Mouse (Mus musculus): ENCODE data around the gene Crybg2. TPM values are rescaled to one million over a fixed set of nuclear protein-coding genes. Genes with fewer than 3 reads are reported as not detected.
A peak's percentile ranks its signal among the peaks of the same experiment; 100 is the strongest.

Crybg2 gene
- total and polyA plus RNA-seq, 2 experiments from 2014 or later, result 2.8 to 5.9 TPM

DNA sequence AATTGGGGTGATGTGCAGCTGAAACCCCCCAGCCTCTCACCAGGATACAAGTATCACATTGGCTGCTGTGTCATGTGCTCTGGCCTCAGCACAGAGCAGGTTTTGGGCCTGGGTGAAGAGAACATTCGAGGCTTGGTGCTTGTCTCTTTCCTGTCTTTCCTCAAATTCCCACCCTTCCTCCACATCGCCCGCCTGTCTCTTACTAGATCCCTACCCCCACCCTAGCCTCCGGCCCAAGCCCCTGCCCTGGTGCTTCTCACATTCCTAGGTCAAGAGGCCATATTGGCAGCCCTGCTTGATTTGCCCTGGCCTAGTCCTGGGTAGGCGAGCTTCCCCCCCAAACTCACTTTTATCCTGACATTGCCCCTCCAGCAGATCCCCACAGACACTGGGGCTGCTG, 58.4 kb downstream of the Crybg2 start:
- no peaks in the 10 kb centered on the region for H3K27me3 ChIP-seq (ENCODE audit: insufficient read depth, low read length)
- H3K9me3 ChIP-seq (ENCODE audit: low read length), result no peaks in the 10 kb centered on the region
- H3K9ac ChIP-seq (replicated peaks; ENCODE audit: low read length), result no peak overlapping the region
- no peak overlapping the region for H3K27ac ChIP-seq
- DNase-seq (ENCODE audit: low spot score), result no peak
- 81% methylated on average over 5 of the region's 5 CpGs for WGBS
- no peak overlapping the region for H3K4me3 ChIP-seq (ENCODE audit: low read length)
- no peaks in the 10 kb centered on the region for H3K36me3 ChIP-seq (ENCODE audit: insufficient read depth, low read length)
- no peak for TF ChIP-seq CTCF (IDR thresholded peaks at IDR 0.05; ENCODE audit: low read depth)
- no peak overlapping the region for H3K4me2 ChIP-seq (ENCODE audit: low read depth, low read length)
- H3K4me1 ChIP-seq (ENCODE audit: insufficient read depth, low read length), result no peaks in the 10 kb centered on the region
- ATAC-seq, result no peak

DNA sequence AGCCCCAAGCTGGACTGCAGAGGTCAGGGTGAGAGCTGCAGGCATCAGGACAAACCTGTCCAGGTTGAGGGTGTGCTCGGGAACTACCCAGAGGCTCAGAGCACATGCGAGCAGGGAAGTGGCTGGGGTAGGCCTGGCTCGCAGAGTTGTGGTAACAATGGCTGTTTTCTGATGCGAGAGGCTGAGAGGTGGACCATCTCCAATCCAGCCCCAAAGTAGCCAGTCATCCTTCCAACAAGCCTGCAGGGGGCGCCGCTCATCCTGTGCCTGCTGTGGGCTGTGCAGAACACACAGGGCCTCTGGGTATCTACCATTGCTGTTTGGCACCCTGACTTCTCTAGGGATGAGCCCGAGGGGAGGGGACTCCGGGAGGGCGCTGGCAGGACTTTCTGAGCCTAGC, 59.0 kb downstream of the Crybg2 start:
- Histone ChIP-seq H3K36me3 (ENCODE audit: insufficient read depth, low read length) (no peaks in the 10 kb centered on the region), H3K9me3 (ENCODE audit: low read length) (no peaks in the 10 kb centered on the region), H3K4me3 (ENCODE audit: low read length) (no peak overlapping the region), H3K27ac (no peak overlapping the region), H3K27me3 (ENCODE audit: insufficient read depth, low read length) (no peaks in the 10 kb centered on the region), H3K9ac (replicated peaks; ENCODE audit: low read length) (no peak overlapping the region), H3K4me2 (ENCODE audit: low read depth, low read length) (no peak overlapping the region), H3K4me1 (ENCODE audit: insufficient read depth, low read length) (0 out of 2 replicates have a peak, but pooled peaks cover 3% of the 10 kb centered on the region)
- peak; percentile 49 for TF ChIP-seq CTCF (IDR thresholded peaks at IDR 0.05; ENCODE audit: low read depth)
- ATAC-seq, result no peak
- WGBS, result 58% methylated on average over 9 of the region's 9 CpGs
- DNase-seq (ENCODE audit: low spot score), result no peak

DNA sequence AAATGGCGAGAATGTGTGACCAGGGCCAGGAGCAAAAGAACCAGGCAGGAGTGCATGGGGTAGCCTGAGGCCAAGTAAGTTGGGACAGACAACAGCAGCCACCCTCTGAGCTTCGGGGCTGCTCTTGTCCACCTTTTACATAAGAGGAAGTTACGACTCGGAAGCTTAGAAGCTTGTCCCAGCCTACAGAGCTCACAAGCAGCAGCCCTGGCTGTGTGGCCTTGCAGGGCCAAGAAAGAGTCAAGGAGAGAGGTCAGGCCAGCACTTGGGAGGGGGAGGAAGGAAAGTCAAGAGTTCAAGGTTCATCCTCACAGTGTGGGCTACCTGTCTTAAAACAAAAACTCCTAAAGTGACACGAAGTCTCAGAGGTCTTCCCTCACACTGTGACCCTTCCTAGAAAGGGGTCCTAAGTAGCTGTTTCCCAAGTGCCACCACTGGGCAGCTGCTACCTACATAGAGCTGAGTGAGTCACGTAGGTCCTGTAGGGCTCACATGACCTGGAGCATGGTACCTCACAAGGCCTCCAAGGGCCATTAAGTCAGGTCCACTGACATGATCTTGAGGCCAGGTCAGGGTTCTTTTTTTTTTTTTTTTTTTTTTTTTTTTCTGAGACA, 59.7 kb downstream of the Crybg2 start:
- Histone ChIP-seq H3K36me3 (ENCODE audit: insufficient read depth, low read length) (no peaks in the 10 kb centered on the region), H3K4me1 (ENCODE audit: insufficient read depth, low read length) (0 out of 2 replicates have a peak, but pooled peaks cover 3% of the 10 kb centered on the region), H3K9me3 (ENCODE audit: low read length) (no peaks in the 10 kb centered on the region), H3K27me3 (ENCODE audit: insufficient read depth, low read length) (no peaks in the 10 kb centered on the region), H3K9ac (replicated peaks; ENCODE audit: low read length) (no peak overlapping the region), H3K27ac (no peak overlapping the region), H3K4me3 (ENCODE audit: low read length) (no peak overlapping the region), H3K4me2 (ENCODE audit: low read depth, low read length) (no peak overlapping the region)
- ATAC-seq (no peak), DNase-seq (ENCODE audit: low spot score) (no peak)
- 79% methylated on average over 6 of the region's 6 CpGs for WGBS
- no peak for TF ChIP-seq CTCF (IDR thresholded peaks at IDR 0.05; ENCODE audit: low read depth)

DNA sequence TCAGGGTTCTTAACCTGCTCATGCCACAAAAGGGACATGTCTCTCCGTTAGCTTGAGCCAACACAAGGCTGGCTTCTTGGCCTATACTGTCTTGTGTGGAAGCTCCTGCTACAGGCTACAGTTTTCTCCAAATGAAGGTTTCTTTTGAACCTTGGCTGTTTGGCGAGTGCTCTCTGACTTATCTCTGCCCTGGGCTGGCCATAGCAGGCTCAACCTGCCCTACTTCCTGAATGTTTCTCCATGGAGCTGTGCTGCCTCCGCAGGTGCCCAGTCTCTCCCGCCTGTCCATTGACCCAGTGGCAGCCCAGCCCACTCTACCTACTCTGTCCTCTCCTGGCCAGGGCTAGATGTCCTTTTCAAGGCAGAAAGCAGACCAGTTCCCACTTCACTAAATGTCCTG, 60.3 kb downstream of the Crybg2 start:
- H3K4me3 ChIP-seq (ENCODE audit: low read length), result no peak overlapping the region
- no peak for ATAC-seq
- H3K27me3 ChIP-seq (ENCODE audit: insufficient read depth, low read length), result no peaks in the 10 kb centered on the region
- WGBS, result 86% methylated on average over 4 of the region's 4 CpGs
- H3K36me3 ChIP-seq (ENCODE audit: insufficient read depth, low read length), result no peaks in the 10 kb centered on the region
- TF ChIP-seq CTCF (IDR thresholded peaks at IDR 0.05; ENCODE audit: low read depth), result no peak
- no peaks in the 10 kb centered on the region for H3K9me3 ChIP-seq (ENCODE audit: low read length)
- H3K4me2 ChIP-seq (ENCODE audit: low read depth, low read length), result no peak overlapping the region
- no peak overlapping the region for H3K27ac ChIP-seq
- H3K4me1 ChIP-seq (ENCODE audit: insufficient read depth, low read length), result 0 out of 2 replicates have a peak, but pooled peaks cover 3% of the 10 kb centered on the region
- no peak for DNase-seq (ENCODE audit: low spot score)
- H3K9ac ChIP-seq (replicated peaks; ENCODE audit: low read length), result no peak overlapping the region

DNA sequence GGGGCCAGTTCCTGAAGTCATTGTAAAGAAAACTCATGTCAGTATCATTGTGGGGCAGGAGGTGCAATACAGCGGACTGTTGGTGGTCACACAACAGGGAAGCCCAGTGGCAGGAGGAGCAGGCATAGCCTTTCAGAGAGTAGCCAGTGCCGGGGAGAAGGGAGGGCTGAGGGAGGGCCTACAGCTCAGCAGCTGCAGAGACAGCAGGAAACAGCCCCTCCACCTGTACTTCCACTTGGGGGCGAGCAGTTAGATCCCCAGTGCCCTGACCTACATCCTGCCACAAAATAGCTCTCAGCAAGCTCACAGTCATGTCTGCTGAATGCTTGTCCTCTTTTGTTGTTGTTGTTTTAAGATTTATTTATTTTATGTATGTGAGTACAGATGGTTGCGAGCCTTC, 61.0 kb downstream of the Crybg2 start:
- no peak for TF ChIP-seq CTCF (IDR thresholded peaks at IDR 0.05; ENCODE audit: low read depth)

DNA sequence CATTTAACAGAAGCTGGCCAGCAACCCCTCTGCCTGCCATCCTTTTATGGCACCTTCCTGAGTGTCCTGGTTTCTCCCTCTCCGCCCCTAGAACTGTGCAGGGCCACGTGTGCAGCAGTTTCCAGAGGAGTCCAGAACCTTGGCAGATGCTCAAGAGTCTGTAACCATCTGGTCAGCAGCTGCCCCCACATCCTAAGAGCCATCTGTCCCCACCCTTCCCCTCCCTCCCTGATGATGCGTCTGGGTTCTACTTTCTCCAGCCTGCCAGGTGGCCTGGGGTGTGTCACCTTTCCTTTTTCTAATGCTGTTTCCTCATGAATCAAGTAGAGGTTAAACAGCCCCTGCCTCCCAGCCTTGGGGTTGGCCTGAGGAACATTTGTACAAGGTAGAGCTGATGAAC, 61.7 kb downstream of the Crybg2 start:
- Histone ChIP-seq H3K9me3 (ENCODE audit: low read length) (no peaks in the 10 kb centered on the region), H3K4me2 (ENCODE audit: low read depth, low read length) (no peak overlapping the region), H3K4me3 (ENCODE audit: low read length) (no peak overlapping the region), H3K4me1 (ENCODE audit: insufficient read depth, low read length) (peaks cover 10% of the 10 kb centered on the region; the same call in 1 of the 2 replicates), H3K27ac (no peak overlapping the region), H3K36me3 (ENCODE audit: insufficient read depth, low read length) (no peaks in the 10 kb centered on the region), H3K27me3 (ENCODE audit: insufficient read depth, low read length) (no peaks in the 10 kb centered on the region), H3K9ac (replicated peaks; ENCODE audit: low read length) (no peak overlapping the region)
- TF ChIP-seq CTCF (IDR thresholded peaks at IDR 0.05; ENCODE audit: low read depth), result no peak
- no peak for DNase-seq (ENCODE audit: low spot score)
- 41% methylated on average over 3 of the region's 3 CpGs for WGBS
- ATAC-seq, result no peak

More for the DNA sequence above, 61.0 kb downstream of the Crybg2 start:
- H3K4me3 ChIP-seq (ENCODE audit: low read length), result no peak overlapping the region
- no peaks in the 10 kb centered on the region for H3K36me3 ChIP-seq (ENCODE audit: insufficient read depth, low read length)
- 46% methylated on average over 4 of the region's 4 CpGs for WGBS
- no peak for DNase-seq (ENCODE audit: low spot score)
- H3K4me1 ChIP-seq (ENCODE audit: insufficient read depth, low read length), result 0 out of 2 replicates have a peak, but pooled peaks cover 5% of the 10 kb centered on the region
- H3K4me2 ChIP-seq (ENCODE audit: low read depth, low read length), result no peak overlapping the region
- no peaks in the 10 kb centered on the region for H3K9me3 ChIP-seq (ENCODE audit: low read length)
- no peak overlapping the region for H3K9ac ChIP-seq (replicated peaks; ENCODE audit: low read length)
- no peak for ATAC-seq
- no peaks in the 10 kb centered on the region for H3K27me3 ChIP-seq (ENCODE audit: insufficient read depth, low read length)
- H3K27ac ChIP-seq, result no peak overlapping the region

DNA sequence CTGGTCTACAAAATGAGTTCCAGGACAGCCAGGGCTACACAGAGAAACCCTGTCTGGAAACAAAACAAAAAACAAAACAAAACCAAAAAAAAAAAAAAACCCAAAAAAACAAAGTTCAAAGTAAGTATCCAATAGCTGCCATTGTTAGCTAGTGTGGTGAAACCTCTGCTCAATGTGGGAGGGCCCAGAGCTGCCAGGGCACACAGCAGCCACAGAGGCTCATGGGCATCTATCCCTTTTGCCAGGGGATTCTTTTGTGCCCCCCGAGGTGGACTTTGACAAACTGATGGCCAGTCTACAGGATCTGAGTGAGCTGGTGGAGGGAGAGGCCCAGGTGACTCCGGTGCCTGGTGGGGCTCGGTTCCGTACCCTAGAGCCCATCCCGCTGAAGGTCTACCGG, 62.5 kb downstream of the Crybg2 start:
- DNase-seq (ENCODE audit: low spot score), result no peak
- H3K27me3 ChIP-seq (ENCODE audit: insufficient read depth, low read length), result no peaks in the 10 kb centered on the region
- 95% methylated on average over 6 of the region's 6 CpGs for WGBS

More for the DNA sequence above, 62.5 kb downstream of the Crybg2 start:
- H3K9me3 ChIP-seq (ENCODE audit: low read length), result no peaks in the 10 kb centered on the region
- no peak overlapping the region for H3K4me3 ChIP-seq (ENCODE audit: low read length)
- TF ChIP-seq CTCF (IDR thresholded peaks at IDR 0.05; ENCODE audit: low read depth), result no peak
- no peak for ATAC-seq
- H3K4me2 ChIP-seq (ENCODE audit: low read depth, low read length), result no peak overlapping the region
- no peak overlapping the region for H3K9ac ChIP-seq (replicated peaks; ENCODE audit: low read length)
- H3K27ac ChIP-seq, result no peak overlapping the region
- H3K4me1 ChIP-seq (ENCODE audit: insufficient read depth, low read length), result peaks cover 17% of the 10 kb centered on the region
- H3K36me3 ChIP-seq (ENCODE audit: insufficient read depth, low read length), result no peaks in the 10 kb centered on the region
